Mouse (Mus musculus) erythroblast, embryonic 14.5 days (primary cell): ENCODE results near the gene Fbxo42. TPM values are rescaled to one million over a fixed set of nuclear protein-coding genes. Genes with fewer than 3 reads are reported as not detected.

Experiments
- H3K27me3 ChIP-seq: 2 replicates; pipeline ENCODE4 v1.6.1; 2012; ENCODE audit warnings: inconsistent platforms; ENCODE audit not compliant: control insufficient read depth
- H3K36me3 ChIP-seq: 2 replicates; pipeline ENCODE4 v1.6.1; 2012; ENCODE audit warnings: mild to moderate bottlenecking, inconsistent platforms; ENCODE audit not compliant: control insufficient read depth
- H3K4me1 ChIP-seq: 2 replicates; pipeline ENCODE4 v1.6.1; 2012; ENCODE audit warnings: inconsistent platforms; ENCODE audit not compliant: control insufficient read depth
- H3K4me3 ChIP-seq: replicated peaks from 2 replicates; pipeline ENCODE3; 2012; ENCODE audit warnings: moderate library complexity, mild to moderate bottlenecking, inconsistent platforms
- H3K9me3 ChIP-seq: 2 replicates; pipeline ENCODE4 v1.6.1; 2012; ENCODE audit warnings: low read length, inconsistent platforms, mixed read lengths; ENCODE audit not compliant: control insufficient read depth
- GATA1 ChIP-seq: IDR thresholded peaks from 2 replicates; pipeline ENCODE4 v1.6.1; 2012; ENCODE audit warnings: low read length, inconsistent platforms, mixed read lengths
- TAL1 ChIP-seq: IDR thresholded peaks from 3 replicates; pipeline ENCODE4 v1.6.1; 2012; ENCODE audit warnings: low read length, inconsistent platforms, mixed read lengths
- polyA plus RNA-seq: library from polyadenylated mRNA; stranded (reverse); fragments of >175 nt; gene quantifications from 2 replicates; pipeline ENCODE4 v1.2.3, GENCODE M21; 2012

Gene Fbxo42
- polyA plus RNA-seq, 1 experiment = 6.2 TPM

DNA sequence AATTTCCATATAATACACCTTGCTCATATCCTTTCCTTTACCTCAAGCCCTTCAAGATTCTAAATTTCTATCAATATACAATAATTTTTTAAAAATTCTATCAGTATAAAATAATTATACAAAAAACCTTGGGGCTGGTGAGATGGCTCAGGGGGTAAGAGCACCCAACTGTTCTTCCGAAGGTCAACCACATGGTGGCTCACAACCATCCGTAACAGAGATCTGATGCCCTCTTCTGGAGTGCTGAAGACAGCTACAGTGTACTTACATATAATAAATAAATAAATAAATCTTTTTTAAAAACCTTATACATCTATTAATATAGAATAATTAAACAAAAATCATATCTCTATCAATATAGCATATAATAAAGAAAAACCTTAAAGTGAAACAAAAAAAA is 74.1 kb downstream of the Fbxo42 start:
- H3K36me3 ChIP-seq = no peaks in the 10 kb centered on the region; the same call in 1 of the 2 replicates
- H3K4me1 ChIP-seq = no peaks in the 10 kb centered on the region; the same call in 1 of the 2 replicates
- no peaks in the 10 kb centered on the region for H3K27me3 ChIP-seq
- no peak overlapping the region for H3K4me3 ChIP-seq
- no peaks in the 10 kb centered on the region for H3K9me3 ChIP-seq
- TF ChIP-seq TAL1 = no peak
- no peak for TF ChIP-seq GATA1

DNA sequence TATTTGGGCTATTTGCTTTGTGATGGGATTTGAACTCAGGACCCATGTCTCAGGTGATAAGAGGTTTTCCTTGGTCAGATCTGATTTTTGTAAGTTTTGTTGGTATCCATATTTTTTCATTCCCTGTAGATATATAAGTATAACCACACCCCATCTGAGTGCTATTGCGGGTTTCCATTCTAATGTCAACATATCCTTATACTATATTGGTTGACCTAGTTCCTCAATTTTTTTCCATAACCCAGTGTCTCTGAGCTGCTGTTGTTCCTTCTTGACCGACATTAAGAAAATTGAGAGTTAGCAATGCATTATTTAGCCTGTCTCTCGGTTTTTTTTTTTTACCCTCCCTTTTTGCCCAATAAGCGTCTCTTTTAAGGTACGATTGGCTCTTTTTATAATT is 75.0 kb downstream of the Fbxo42 start:
- Histone ChIP-seq H3K27me3 (no peaks in the 10 kb centered on the region), H3K36me3 (no peaks in the 10 kb centered on the region; the same call in 1 of the 2 replicates), H3K9me3 (no peaks in the 10 kb centered on the region), H3K4me1 (no peaks in the 10 kb centered on the region), H3K4me3 (no peak overlapping the region)
- TF ChIP-seq TAL1 (no peak), GATA1 (no peak)

DNA sequence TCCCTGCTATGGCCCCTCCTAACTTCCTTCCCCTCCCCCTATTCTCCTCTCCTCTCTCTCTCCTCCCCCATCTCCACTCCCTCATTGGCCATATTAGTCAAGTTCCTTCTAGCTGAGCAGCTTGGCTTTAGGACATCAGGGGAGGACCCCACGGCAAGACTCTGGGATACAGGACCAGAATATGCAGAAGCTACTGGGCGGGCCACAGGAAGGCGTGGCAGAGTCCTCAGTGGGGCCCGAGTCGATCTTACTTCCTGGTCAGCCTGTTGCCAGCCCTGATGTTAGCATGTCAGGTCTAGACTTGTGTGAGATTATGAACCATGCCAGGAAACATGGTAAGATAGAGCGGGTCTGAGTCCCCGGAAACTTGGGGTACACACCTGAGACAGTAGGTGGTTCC is 81.0 kb downstream of the Fbxo42 start:
- H3K36me3 ChIP-seq = no peaks in the 10 kb centered on the region
- TF ChIP-seq GATA1 = no peak
- no peak for TF ChIP-seq TAL1
- no peak overlapping the region for H3K4me3 ChIP-seq
- H3K9me3 ChIP-seq = no peaks in the 10 kb centered on the region
- H3K27me3 ChIP-seq = peaks cover 10% of the 10 kb centered on the region
- H3K4me1 ChIP-seq = 0 out of 2 replicates have a peak, but pooled peaks cover 2% of the 10 kb centered on the region

DNA sequence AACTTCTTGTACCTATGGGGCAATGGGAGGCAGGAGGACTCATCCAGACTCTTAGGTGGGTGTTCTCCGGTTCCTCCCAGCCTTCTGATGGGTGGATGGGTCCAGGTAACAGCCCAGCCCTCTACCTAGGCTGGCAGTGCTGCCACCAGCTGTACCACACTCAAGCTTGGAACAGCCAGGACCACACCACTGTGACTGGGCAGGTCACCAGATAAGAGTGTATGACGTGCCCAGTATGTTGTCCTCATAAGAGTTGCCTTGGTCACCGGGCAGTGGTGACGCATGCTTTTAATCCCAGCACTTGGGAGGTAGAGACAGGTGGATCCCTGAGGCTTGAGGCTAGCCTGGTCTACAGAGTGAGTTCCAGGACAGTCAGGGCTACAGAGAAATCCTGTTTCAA is 85.5 kb downstream of the Fbxo42 start:
- Histone ChIP-seq H3K36me3 (no peaks in the 10 kb centered on the region), H3K27me3 (peaks cover 28% of the 10 kb centered on the region), H3K4me1 (0 out of 2 replicates have a peak, but pooled peaks cover 2% of the 10 kb centered on the region), H3K4me3 (no peak overlapping the region), H3K9me3 (no peaks in the 10 kb centered on the region)
- no peak for TF ChIP-seq GATA1
- no peak for TF ChIP-seq TAL1

DNA sequence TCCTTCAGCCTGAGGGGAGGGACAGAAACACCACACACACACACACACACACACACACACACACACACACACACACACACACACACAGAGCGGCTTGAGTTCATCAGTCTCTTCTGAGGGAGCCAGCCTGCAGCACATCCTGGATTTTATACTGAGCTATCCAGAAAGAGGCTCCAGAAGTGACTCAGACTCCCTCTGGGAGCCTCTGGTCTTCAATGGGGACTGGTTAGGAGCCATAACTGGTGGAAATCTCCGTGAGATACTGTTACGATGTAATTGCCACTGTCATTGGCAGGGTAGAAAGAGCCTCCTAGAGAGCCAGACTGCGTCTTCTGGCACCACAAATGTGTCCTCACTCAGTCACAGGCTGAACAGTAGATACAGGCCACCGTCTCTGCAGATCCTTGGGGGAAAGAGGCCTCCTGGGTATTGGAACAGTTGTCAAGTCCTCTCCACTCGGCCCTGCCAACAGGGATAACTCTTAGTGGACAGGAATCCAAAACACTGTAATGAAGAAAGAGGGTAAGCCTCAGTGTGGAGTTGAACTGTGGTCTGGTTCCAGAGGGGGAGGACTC is 87.9 kb downstream of the Fbxo42 start:
- H3K4me1 ChIP-seq = peaks cover 22% of the 10 kb centered on the region
- no peak overlapping the region for H3K4me3 ChIP-seq
- no peaks in the 10 kb centered on the region for H3K36me3 ChIP-seq
- H3K27me3 ChIP-seq = peaks cover 53% of the 10 kb centered on the region
- H3K9me3 ChIP-seq = no peaks in the 10 kb centered on the region
- TF ChIP-seq TAL1 = no peak
- TF ChIP-seq GATA1 = no peak

DNA sequence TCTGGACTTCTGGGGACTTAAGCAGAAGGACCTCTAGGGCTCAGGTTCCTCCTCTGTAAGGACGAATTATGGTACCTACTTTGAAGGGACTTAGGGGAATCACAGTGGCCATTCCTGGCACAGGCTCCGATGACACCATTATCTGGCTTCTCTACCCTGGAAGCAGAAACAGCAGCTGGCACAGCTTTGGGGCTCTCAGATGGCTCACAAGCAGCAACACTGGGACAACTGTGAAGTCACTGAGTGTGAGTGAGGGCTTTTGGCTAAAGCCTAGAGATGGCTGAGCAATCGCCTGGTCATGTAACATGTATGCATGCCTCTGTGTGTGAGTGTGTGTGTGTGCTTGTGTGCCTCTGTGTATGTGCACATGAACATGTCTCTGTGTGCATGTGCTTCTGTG is 89.1 kb downstream of the Fbxo42 start:
- Histone ChIP-seq H3K4me3 (no peak overlapping the region), H3K4me1 (peaks cover 26% of the 10 kb centered on the region), H3K36me3 (no peaks in the 10 kb centered on the region), H3K9me3 (no peaks in the 10 kb centered on the region), H3K27me3 (peaks cover 58% of the 10 kb centered on the region)
- no peak for TF ChIP-seq GATA1
- no peak for TF ChIP-seq TAL1

DNA sequence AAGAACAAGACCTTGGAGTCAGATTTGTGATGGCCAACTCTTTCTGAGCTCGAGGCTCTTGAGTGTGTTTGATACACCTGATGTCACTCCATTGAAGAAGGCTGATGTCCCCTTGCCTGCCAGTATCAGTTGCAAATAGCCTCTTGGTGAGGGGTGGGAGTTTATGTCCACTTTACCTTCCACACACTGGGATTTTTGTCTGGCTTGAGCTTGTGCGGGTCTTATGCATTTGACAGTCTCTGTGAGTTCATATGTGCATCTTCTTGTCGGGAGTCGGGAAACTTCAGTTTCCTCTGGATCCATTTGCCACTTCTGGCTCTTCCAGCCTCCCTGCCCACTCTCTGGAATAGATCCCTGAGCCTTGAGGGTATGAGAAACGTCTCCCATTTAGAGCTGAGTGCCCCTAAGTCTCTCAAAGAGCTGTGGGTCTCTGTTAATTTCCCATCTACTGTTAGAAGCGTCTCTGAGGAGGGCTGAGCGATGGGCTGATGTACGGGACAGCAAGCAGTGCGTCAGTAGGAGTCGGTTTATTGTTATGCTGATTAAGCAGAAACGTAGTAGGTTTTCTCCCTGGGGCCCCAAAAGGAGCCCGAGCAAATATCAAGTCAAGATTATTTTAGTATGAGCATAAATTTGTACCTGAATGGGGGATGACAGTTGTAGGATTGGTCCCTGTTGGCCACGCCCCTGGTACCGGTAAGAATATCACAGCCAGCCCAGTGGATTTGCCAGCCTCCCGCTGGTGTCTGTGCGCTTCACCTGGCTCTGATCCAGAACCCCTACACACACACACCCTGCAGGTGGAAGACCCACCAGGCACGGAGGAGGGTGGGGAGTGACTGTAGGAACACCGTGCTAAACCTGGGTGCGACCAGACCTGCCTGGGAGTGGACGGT is 91.0 kb downstream of the Fbxo42 start:
- Histone ChIP-seq H3K4me1 (peaks cover 26% of the 10 kb centered on the region), H3K4me3 (peak overlapping the region; percentile 46), H3K9me3 (no peaks in the 10 kb centered on the region), H3K36me3 (no peaks in the 10 kb centered on the region), H3K27me3 (peaks cover 74% of the 10 kb centered on the region)
- TF ChIP-seq GATA1 (no peak), TAL1 (no peak)

DNA sequence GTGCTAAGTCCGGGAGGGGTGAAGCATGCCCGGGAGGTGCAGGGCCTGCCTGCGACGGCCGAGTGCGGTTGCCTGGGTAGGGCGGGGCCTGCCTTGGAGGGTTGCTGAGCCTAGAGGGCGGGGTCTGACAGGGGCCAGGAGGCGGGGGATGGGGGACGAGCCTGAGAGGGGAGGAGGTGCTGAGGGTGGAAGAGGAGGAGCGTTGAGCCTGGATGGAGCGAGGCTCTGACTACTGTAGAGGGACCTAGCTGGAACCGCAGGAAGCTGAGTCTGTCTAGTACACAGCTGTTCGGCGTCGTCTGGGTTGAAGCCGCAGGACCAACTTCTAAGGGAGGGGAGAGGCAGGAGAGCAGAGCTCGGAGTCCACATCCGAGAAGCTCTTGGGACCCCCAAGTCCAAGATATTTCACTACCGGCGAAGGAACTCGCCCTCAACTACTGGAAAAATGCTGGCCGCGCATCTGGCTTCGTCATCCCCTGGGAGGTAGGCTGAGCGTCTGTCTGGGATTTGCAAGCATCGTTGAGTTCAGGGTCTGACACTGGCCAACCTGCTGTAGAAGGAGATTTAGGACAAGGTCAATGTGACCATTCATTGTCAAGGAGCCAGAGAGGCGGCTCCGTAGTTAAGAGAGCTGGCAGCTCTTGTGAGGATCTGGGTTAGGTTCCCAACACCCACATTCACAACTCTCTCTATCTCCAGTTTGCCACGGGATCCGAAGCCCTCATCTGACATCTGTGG is 91.8 kb downstream of the Fbxo42 start, which contains the start of gene Arhgef19:
Gene Arhgef19 (plus strand): TSS at position 112 of the 738 bp plus-strand sequence.
- Histone ChIP-seq H3K4me3 (peak within 1 kb of the TSS; percentile 46), H3K36me3 (no peaks in the 10 kb centered on the region), H3K27me3 (peaks cover 82% of the 10 kb centered on the region), H3K9me3 (no peaks in the 10 kb centered on the region), H3K4me1 (peaks cover 26% of the 10 kb centered on the region)
- TF ChIP-seq GATA1 = no peak
- TF ChIP-seq TAL1 = no peak

DNA sequence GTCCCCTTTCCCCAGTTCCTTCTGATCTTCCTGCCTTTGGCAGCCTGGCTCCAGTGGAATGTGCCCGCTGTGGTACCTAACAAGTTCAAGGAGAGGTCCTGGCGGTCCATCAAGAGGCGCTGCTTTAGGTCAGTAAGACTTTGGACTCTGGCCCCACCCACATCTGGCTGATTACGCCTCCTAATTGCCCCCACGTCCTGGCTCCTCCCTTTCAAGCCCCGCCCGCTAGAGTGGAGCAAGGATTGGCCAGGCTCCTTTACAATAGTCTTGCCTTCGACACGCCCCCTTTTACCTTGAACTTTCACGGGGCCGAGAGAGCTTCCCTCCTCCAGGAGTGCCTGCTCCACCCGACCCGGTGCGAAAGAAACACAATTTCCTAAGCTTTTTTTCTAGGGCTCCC is 92.9 kb downstream of the Fbxo42 start:
- Histone ChIP-seq H3K27me3 (peaks cover 93% of the 10 kb centered on the region), H3K4me3 (no peak overlapping the region), H3K36me3 (no peaks in the 10 kb centered on the region), H3K4me1 (peaks cover 26% of the 10 kb centered on the region), H3K9me3 (no peaks in the 10 kb centered on the region)
- TF ChIP-seq TAL1 = no peak
